In the genomic region with DNA sequence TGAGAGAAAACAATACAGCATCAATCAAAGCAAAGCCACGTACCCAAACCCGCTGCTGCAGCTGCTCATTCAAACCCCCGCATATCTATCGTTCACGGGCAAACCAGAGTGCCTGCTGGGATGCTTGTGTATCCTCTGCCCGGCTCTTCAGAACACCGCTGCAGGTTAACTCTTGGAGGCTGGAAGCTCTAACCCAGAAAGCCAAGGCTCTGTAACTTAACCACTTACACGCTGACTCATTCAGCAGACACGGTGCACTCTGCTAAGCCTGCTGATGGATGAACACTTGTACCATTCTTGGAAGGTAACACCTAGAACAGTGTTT, we compare ENCODE assay signal across 7 mouse cellular contexts. TPM values are rescaled to one million over a fixed set of nuclear protein-coding genes. Genes with fewer than 3 reads are reported as not detected.
DNase-seq lines count a peak whose midpoint lies in the region; ATAC-seq lines count a peak whose summit lies in the region.

No protein-coding gene starts in this region.

- H3K4me3 ChIP-seq in liver, embryonic 11.5 days (ENCODE audit: low read depth, low read length), result no peak overlapping the region
- peak overlapping the region; percentile 38 for H3K4me3 ChIP-seq in forebrain, embryonic 10.5 days
- H3K4me3 ChIP-seq in neural tube, embryonic 15.5 days (replicated peaks), result peak overlapping the region; percentile 43

- no peaks in the 10 kb centered on the region for H3K36me3 ChIP-seq in liver, embryonic 11.5 days (ENCODE audit: control insufficient read depth, insufficient read depth, low read length)
- H3K36me3 ChIP-seq in forebrain, embryonic 10.5 days (replicated peaks), result no peaks in the 10 kb centered on the region
- no peaks in the 10 kb centered on the region for H3K36me3 ChIP-seq in neural tube, embryonic 15.5 days

- 17% methylated on average over 9 of the region's 9 CpGs for WGBS in liver, embryonic 11.5 days
- 7% methylated on average over 9 of the region's 9 CpGs for WGBS in forebrain, embryonic 10.5 days
- WGBS in neural tube, embryonic 15.5 days, result 4% methylated on average over 9 of the region's 9 CpGs

- H3K27ac ChIP-seq in liver, embryonic 11.5 days (ENCODE audit: low read depth, low read length), result no peak overlapping the region
- H3K27ac ChIP-seq in forebrain, embryonic 10.5 days, result no peak overlapping the region
- H3K27ac ChIP-seq in neural tube, embryonic 15.5 days (replicated peaks), result peak overlapping the region; percentile 75

- no peaks in the 10 kb centered on the region for H3K4me1 ChIP-seq in liver, embryonic 11.5 days (replicated peaks; ENCODE audit: control insufficient read depth, insufficient read depth, low read length)
- H3K4me1 ChIP-seq in forebrain, embryonic 10.5 days, result peaks cover 16% of the 10 kb centered on the region
- peaks cover 12% of the 10 kb centered on the region; the same call in 1 of the 2 replicates for H3K4me1 ChIP-seq in neural tube, embryonic 15.5 days

- peaks cover 2% of the 10 kb centered on the region; the same call in 1 of the 2 replicates for H3K27me3 ChIP-seq in liver, embryonic 11.5 days (replicated peaks; ENCODE audit: control insufficient read depth, insufficient read depth, low read length)
- H3K27me3 ChIP-seq in forebrain, embryonic 10.5 days (ENCODE audit: poor library complexity, severe bottlenecking), result peaks cover 42% of the 10 kb centered on the region
- H3K27me3 ChIP-seq in neural tube, embryonic 15.5 days (replicated peaks), result no peaks in the 10 kb centered on the region

- no peak for ATAC-seq in liver, embryonic 11.5 days (replicated peaks; ENCODE audit: low FRiP score)
- ATAC-seq in neural tube, embryonic 15.5 days (ENCODE audit: low FRiP score), result peak; percentile 83
- no peak for ATAC-seq in megakaryocyte, adult 5-6 weeks (ENCODE audit: poor library complexity, severe bottlenecking)

- peak overlapping the region; percentile 23 for H3K4me2 ChIP-seq in liver, embryonic 11.5 days
- H3K4me2 ChIP-seq in neural tube, embryonic 15.5 days, result peak overlapping the region; percentile 60

- no peak for DNase-seq in liver, embryonic 11.5 days (ENCODE audit: low spot score)
- no peak for DNase-seq in liver
- DNase-seq in forebrain, embryonic 10.5 days (ENCODE audit: extremely low spot score, low spot score), result no peak
- DNase-seq in layer of hippocampus, adult 8-10 months (ENCODE audit: low spot score in 2 of 2), result peak; percentile 41 to 44
- DNase-seq in gastrocnemius, postnatal 25 days, result no peak

- no peak overlapping the region for H3K9ac ChIP-seq in liver, embryonic 11.5 days (ENCODE audit: low read depth, low read length)
- H3K9ac ChIP-seq in neural tube, embryonic 15.5 days (replicated peaks), result peak overlapping the region; percentile 53

- H3K9me3 ChIP-seq in liver, embryonic 11.5 days (ENCODE audit: control insufficient read depth, low read length), result no peaks in the 10 kb centered on the region
- no peaks in the 10 kb centered on the region for H3K9me3 ChIP-seq in forebrain, embryonic 10.5 days
- H3K9me3 ChIP-seq in neural tube, embryonic 15.5 days (replicated peaks), result no peaks in the 10 kb centered on the region

RNA-seq across cellular contexts. Expression of gene Asah2, which starts 5.1 kb away (rescaled TPM):
- polyA plus RNA-seq in liver, embryonic 11.5 days (2014; fragmentation: Nextera tagmentation; extraction: Ambion mirVana), result 0.61 and 1.0 TPM in 2 replicates
- polyA plus RNA-seq in forebrain, embryonic 10.5 days (2016; fragmentation: Nextera tagmentation; extraction: Ambion mirVana), result 0.25 and 0.33 TPM in 2 replicates
- 10 to 100 TPM in 2 of 4 experiments, 1 to 10 TPM in 2; 8.7 to 11.6 (median 10.3) TPM for total RNA-seq in layer of hippocampus, adult 8-10 months (2022)
- 1.1 and 1.2 TPM in 2 replicates for polyA plus RNA-seq in neural tube, embryonic 15.5 days (2015; fragmentation: Nextera tagmentation; extraction: Ambion mirVana)
- total RNA-seq in gastrocnemius, postnatal 25 days (2021), result 1 to 10 TPM; 5.9 to 6.4 TPM
- total RNA-seq in megakaryocyte, adult 5-6 weeks (2015), result 1.6 TPM in 2 replicates
- 2.5 and 3.2 TPM in 2 replicates for total RNA-seq in megakaryocyte, adult 5-6 weeks (2017)

Comparison
In these comparisons a context has a peak if more than half of its experiments do, and no peak if none do; other contexts are left out.
1. DNase-seq: peak in layer of hippocampus, adult 8-10 months (2 of 2); none in liver, embryonic 11.5 days (single experiment), liver (single experiment), forebrain, embryonic 10.5 days (single experiment) and gastrocnemius, postnatal 25 days (single experiment).